Mouse (Mus musculus) gastrocnemius, adult 8-10 months (tissue): ENCODE data around the gene Chek2. TPM values are rescaled to one million over a fixed set of nuclear protein-coding genes. Genes with fewer than 3 reads are reported as not detected.
"Not testable (repeated sequence)": the region's sequence is repeated elsewhere in the genome, so short reads cannot be mapped to it uniquely, and the experiment has no call there.

ENCODE experiments used
- DNase-seq, 2 experiments: peaks; one replicate each; pipeline ENCODE4 v3.0.0; 2022; ENCODE audit warnings: low spot score in 2 of 2
- total RNA-seq, 4 experiments: library from RNA; stranded (reverse); gene quantifications; 2 replicates each; pipeline ENCODE4 v1.2.4; 2022

Gene Chek2
- total RNA-seq, 4 experiments from 2014 or later: 0.46 to 1.1 (median 0.68) TPM

GRCm38 (mm10) chr5:110839038-110839677 is 621 bp upstream of the Chek2 start:
- DNase-seq: no peak

- DNase-seq: peak in 1 of 2 experiments; percentile 14
These were observed 686 bp downstream of the Chek2 start for GRCm38 (mm10) chr5:110840465-110840864.

- DNase-seq: no peak
These were observed 1.5 kb downstream of the Chek2 start for GRCm38 (mm10) chr5:110841046-110841862.

GRCm38 (mm10) chr5:110852990-110853389 is 13.2 kb downstream of the Chek2 start:
- DNase-seq: no peak

GRCm38 (mm10) chr5:110857091-110857490 is 17.3 kb downstream of the Chek2 start:
- no peak for DNase-seq

- DNase-seq: peak in 1 of 2 experiments; percentile 42
These were observed 19.4 kb downstream of the Chek2 start for GRCm38 (mm10) chr5:110859013-110859650.

- no peak for DNase-seq
These were observed 20.7 kb downstream of the Chek2 start for GRCm38 (mm10) chr5:110860445-110860844.

- DNase-seq: no peak
These were observed 28.7 kb downstream of the Chek2 start for GRCm38 (mm10) chr5:110868460-110868859.

GRCm38 (mm10) chr5:110869242-110869669 is 29.5 kb downstream of the Chek2 start:
- no peak for DNase-seq

GRCm38 (mm10) chr5:110873160-110873559 is 33.4 kb downstream of the Chek2 start:
- DNase-seq: no peak

- DNase-seq: no peak
These were observed 34.9 kb downstream of the Chek2 start for GRCm38 (mm10) chr5:110874711-110875110.

GRCm38 (mm10) chr5:110875286-110875685 is 35.5 kb downstream of the Chek2 start:
- no peak for DNase-seq

- no peak for DNase-seq
These were observed 38.1 kb downstream of the Chek2 start for GRCm38 (mm10) chr5:110877666-110878505.

GRCm38 (mm10) chr5:110878526-110878925 is 38.7 kb downstream of the Chek2 start:
- not testable (repeated sequence) for DNase-seq

GRCm38 (mm10) chr5:110879042-110879441 is 39.3 kb downstream of the Chek2 start:
- DNase-seq: no peak

GRCm38 (mm10) chr5:110879584-110880374 is 40.0 kb downstream of the Chek2 start, which contains the start of gene Ttc28:
Ttc28 (plus strand) TSS chr5:110879803.
- peak; percentile 83 to 86 for DNase-seq

GRCm38 (mm10) chr5:110888596-110888995 is 48.8 kb downstream of the Chek2 start:
- DNase-seq: no peak

- DNase-seq: no peak
These were observed 50.2 kb downstream of the Chek2 start for GRCm38 (mm10) chr5:110889945-110890344.

- DNase-seq: no peak
These were observed 50.8 kb downstream of the Chek2 start for GRCm38 (mm10) chr5:110890561-110890960.

GRCm38 (mm10) chr5:110897114-110897788 is 57.5 kb downstream of the Chek2 start:
- DNase-seq: no peak
